Mouse (Mus musculus) heart, embryonic 12.5 days (tissue): ENCODE measurements around the gene 1500011B03Rik. TPM values are rescaled to one million over a fixed set of nuclear protein-coding genes. Genes with fewer than 3 reads are reported as not detected.

Experiments used
- ATAC-seq: fragments of 200-750 bp; cut with Nextera tagmentation; 2 replicates; pipeline ENCODE4 v1.8.0; 2017; ENCODE audit warnings: moderate TSS enrichment, moderate library complexity; ENCODE audit not compliant: insufficient number of reproducible peaks, low FRiP score
- H3K27ac ChIP-seq: fragments of 300-500 bp; sonication (generic); 2 replicates; pipeline ENCODE4 v1.5.1; 2016; ENCODE audit warnings: mild to moderate bottlenecking, moderate library complexity; ENCODE audit not compliant: poor library complexity, severe bottlenecking
- H3K27me3 ChIP-seq: fragments of 300-500 bp; sonication (generic); replicated peaks from 2 replicates; pipeline ENCODE4 v1.6.1; 2016; ENCODE audit warnings: mild to moderate bottlenecking, moderate library complexity
- H3K36me3 ChIP-seq: fragments of 300-500 bp; sonication (generic); 2 replicates; pipeline ENCODE4 v1.6.1; 2016; ENCODE audit warnings: mild to moderate bottlenecking, moderate library complexity
- H3K4me1 ChIP-seq: fragments of 300-500 bp; sonication (generic); replicated peaks from 2 replicates; pipeline ENCODE4 v1.6.1; 2016; ENCODE audit warnings: mild to moderate bottlenecking
- H3K4me2 ChIP-seq: fragments of 300-500 bp; sonication (generic); 2 replicates; pipeline ENCODE4 v1.6.1; 2016; ENCODE audit warnings: mild to moderate bottlenecking, moderate library complexity
- H3K4me3 ChIP-seq: fragments of 300-500 bp; sonication (generic); 2 replicates; pipeline ENCODE4 v1.5.1; 2016; ENCODE audit warnings: mild to moderate bottlenecking
- H3K9ac ChIP-seq: fragments of 300-500 bp; sonication (generic); 2 replicates; pipeline ENCODE4 v1.6.1; 2016; ENCODE audit warnings: mild to moderate bottlenecking, moderate library complexity
- H3K9me3 ChIP-seq: fragments of 300-500 bp; sonication (generic); replicated peaks from 2 replicates; pipeline ENCODE4 v1.6.1; 2016; ENCODE audit warnings: mild to moderate bottlenecking, moderate library complexity
- whole genome bisulfite sequencing: fragments of 180-500 bp; shearing (Covaris S2); methylation state at CpG from one replicate; pipeline ENCODE4 v1.1.7; 2016; 5-methylcytosine and 5-hydroxymethylcytosine counted together
- microRNA-seq: library from miRNA; unstranded; fragments of <30 nt; microRNA quantifications from one replicate; pipeline ENCODE4, GENCODE M21; 2017
- polyA plus RNA-seq: library from polyadenylated mRNA; unstranded; fragments of >200 nt; fragmentation: Nextera tagmentation; extraction: Ambion mirVana; gene quantifications from 2 replicates; pipeline ENCODE4 v1.2.1, GENCODE M21; 2016

The 1500011B03Rik gene
- polyA plus RNA-seq, 1 experiment from 2014 or later: 53.2 TPM

GRCm38 (mm10) chr5:114767185-114767584 lies 56.1 kb downstream of the 1500011B03Rik start:
- Histone ChIP-seq H3K9me3 (no peaks in the 10 kb centered on the region), H3K27me3 (no peaks in the 10 kb centered on the region), H3K27ac (no peak overlapping the region), H3K36me3 (peaks cover 47% of the 10 kb centered on the region), H3K9ac (peak overlapping the region; percentile 11; the same call in 1 of the 2 replicates), H3K4me1 (peaks cover 26% of the 10 kb centered on the region), H3K4me2 (no peak overlapping the region), H3K4me3 (no peak overlapping the region)
- ATAC-seq: no peak
- WGBS: 83% methylated on average over 7 of the region's 7 CpGs

- H3K9me3 ChIP-seq: no peaks in the 10 kb centered on the region
- no peak overlapping the region for H3K4me2 ChIP-seq
- WGBS: 79% methylated on average over 8 of the region's 8 CpGs
- no peak overlapping the region for H3K27ac ChIP-seq
- H3K27me3 ChIP-seq: no peaks in the 10 kb centered on the region
- H3K4me3 ChIP-seq: no peak overlapping the region
- H3K36me3 ChIP-seq: peaks cover 52% of the 10 kb centered on the region
- peak overlapping the region; percentile 11 for H3K9ac ChIP-seq
- ATAC-seq: no peak
- H3K4me1 ChIP-seq: peaks cover 26% of the 10 kb centered on the region
Observed at GRCm38 (mm10) chr5:114766686-114767085, 56.6 kb downstream of the 1500011B03Rik start.

- WGBS: 87% methylated on average over 18 of the region's 18 CpGs
- no peak for ATAC-seq
Observed at GRCm38 (mm10) chr5:114764812-114765735, 58.2 kb downstream of the 1500011B03Rik start.

GRCm38 (mm10) chr5:114761980-114762379 lies 61.3 kb downstream of the 1500011B03Rik start:
- 37% methylated on average over 8 of the region's 8 CpGs for WGBS
- Histone ChIP-seq H3K27ac (no peak overlapping the region; the same call in 1 of the 2 replicates), H3K4me2 (no peak overlapping the region), H3K9ac (no peak overlapping the region), H3K4me1 (peaks cover 24% of the 10 kb centered on the region), H3K4me3 (no peak overlapping the region), H3K9me3 (no peaks in the 10 kb centered on the region), H3K27me3 (no peaks in the 10 kb centered on the region), H3K36me3 (peaks cover 85% of the 10 kb centered on the region)
- peak; percentile 39; the same call in 1 of the 2 replicates for ATAC-seq

More at GRCm38 (mm10) chr5:114764812-114765735, 58.2 kb downstream of the 1500011B03Rik start:
- no peak overlapping the region for H3K4me2 ChIP-seq
- H3K27ac ChIP-seq: no peak overlapping the region
- H3K36me3 ChIP-seq: peaks cover 65% of the 10 kb centered on the region
- no peak overlapping the region for H3K4me3 ChIP-seq
- no peaks in the 10 kb centered on the region for H3K27me3 ChIP-seq
- peaks cover 27% of the 10 kb centered on the region for H3K4me1 ChIP-seq
- no peak overlapping the region; the same call in 1 of the 2 replicates for H3K9ac ChIP-seq
- no peaks in the 10 kb centered on the region for H3K9me3 ChIP-seq

- ATAC-seq: no peak
- Histone ChIP-seq H3K27ac (no peak overlapping the region), H3K4me3 (no peak overlapping the region), H3K9ac (no peak overlapping the region), H3K9me3 (no peaks in the 10 kb centered on the region), H3K4me1 (peaks cover 16% of the 10 kb centered on the region), H3K27me3 (no peaks in the 10 kb centered on the region), H3K4me2 (no peak overlapping the region), H3K36me3 (peaks cover 84% of the 10 kb centered on the region)
- WGBS: 90% methylated on average over 5 of the region's 5 CpGs
Observed at GRCm38 (mm10) chr5:114759536-114760090, 63.7 kb downstream of the 1500011B03Rik start.

Small RNAs within 50 kb of the gene (microRNA-seq; reads per million reads assigned to microRNA genes)
- 16.3 reads per million, percentile 30 among the genes with 10 or more reads in this experiment for gene Mir6240

Other genes starting within 250 kb of the 1500011B03Rik start
- gene Trpv4, start 165.0 kb downstream of the 1500011B03Rik start, polyA plus RNA-seq: 0.95 and 0.96 TPM in 2 replicates
- gene Gltp, start 132.5 kb downstream of the 1500011B03Rik start, polyA plus RNA-seq: 55.3 and 56.5 TPM in 2 replicates
- gene Tchp, start 115.7 kb downstream of the 1500011B03Rik start, polyA plus RNA-seq: 9.1 and 9.4 TPM in 2 replicates
- gene Ankrd13a, start 48.8 kb downstream of the 1500011B03Rik start, polyA plus RNA-seq: 45.2 and 45.6 TPM in 2 replicates
- gene Git2, start 48.0 kb downstream of the 1500011B03Rik start, polyA plus RNA-seq: 33.6 and 36.4 TPM in 2 replicates
- not detected in 2 replicates for gene 4930519G04Rik, start 30.2 kb upstream of the 1500011B03Rik start, polyA plus RNA-seq
- 0.06 TPM in 1 of 2 replicates, not detected in the other for gene Gm9936, start 35.2 kb upstream of the 1500011B03Rik start, polyA plus RNA-seq
- gene Oasl2, start 73.5 kb upstream of the 1500011B03Rik start, polyA plus RNA-seq: 3.8 and 4.0 TPM in 2 replicates
- gene Oasl1, start 99.8 kb upstream of the 1500011B03Rik start, polyA plus RNA-seq: 0.46 and 0.65 TPM in 2 replicates
- gene 2210016L21Rik, start 118.7 kb upstream of the 1500011B03Rik start, polyA plus RNA-seq: 37.2 and 40.9 TPM in 2 replicates
- gene Hnf1a, start 147.6 kb upstream of the 1500011B03Rik start, polyA plus RNA-seq: 0.05 and 0.19 TPM in 2 replicates
- gene Sppl3, start 187.7 kb upstream of the 1500011B03Rik start, polyA plus RNA-seq: 18.2 and 18.9 TPM in 2 replicates